Mouse (Mus musculus) ES-CJ7 (cell line): ENCODE measurements around the gene Myh11.

ENCODE experiments used
- DNase-seq: peaks from one replicate; pipeline ENCODE4 v3.0.0; 2011; ENCODE audit warnings: low read depth, low spot score

The Myh11 gene

GRCm38 (mm10) chr16:14291223-14291622 is at the start of gene Myh11:
TSS of gene Myh11 (minus strand) at chr16:14291372.
- DNase-seq = peak; percentile 85

- no peak for DNase-seq
These were observed 37.0 kb upstream of the Myh11 start for GRCm38 (mm10) chr16:14328156-14328555.

- no peak for DNase-seq
These were observed 29.3 kb upstream of the Myh11 start for GRCm38 (mm10) chr16:14320494-14320893.

DNA sequence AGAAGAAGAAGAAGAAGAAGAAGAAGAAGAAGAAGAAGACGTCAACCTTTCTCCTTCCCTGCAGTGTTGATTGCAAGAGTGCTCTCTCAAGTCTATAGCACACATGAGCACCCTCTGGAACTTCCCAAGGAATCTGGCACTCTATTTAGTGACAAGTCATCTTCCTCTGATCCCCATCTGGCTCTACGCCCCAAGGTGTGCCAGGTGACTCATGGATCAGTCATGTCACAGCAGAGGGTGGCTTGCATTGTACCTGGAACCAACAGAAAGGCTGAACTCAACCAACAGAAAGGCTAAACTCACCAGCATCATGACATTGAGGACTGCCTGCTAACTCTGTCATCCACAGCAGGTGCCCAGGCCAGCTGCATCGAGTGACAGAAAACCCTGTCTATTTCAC is 28.5 kb upstream of the Myh11 start:
- no peak for DNase-seq

DNA sequence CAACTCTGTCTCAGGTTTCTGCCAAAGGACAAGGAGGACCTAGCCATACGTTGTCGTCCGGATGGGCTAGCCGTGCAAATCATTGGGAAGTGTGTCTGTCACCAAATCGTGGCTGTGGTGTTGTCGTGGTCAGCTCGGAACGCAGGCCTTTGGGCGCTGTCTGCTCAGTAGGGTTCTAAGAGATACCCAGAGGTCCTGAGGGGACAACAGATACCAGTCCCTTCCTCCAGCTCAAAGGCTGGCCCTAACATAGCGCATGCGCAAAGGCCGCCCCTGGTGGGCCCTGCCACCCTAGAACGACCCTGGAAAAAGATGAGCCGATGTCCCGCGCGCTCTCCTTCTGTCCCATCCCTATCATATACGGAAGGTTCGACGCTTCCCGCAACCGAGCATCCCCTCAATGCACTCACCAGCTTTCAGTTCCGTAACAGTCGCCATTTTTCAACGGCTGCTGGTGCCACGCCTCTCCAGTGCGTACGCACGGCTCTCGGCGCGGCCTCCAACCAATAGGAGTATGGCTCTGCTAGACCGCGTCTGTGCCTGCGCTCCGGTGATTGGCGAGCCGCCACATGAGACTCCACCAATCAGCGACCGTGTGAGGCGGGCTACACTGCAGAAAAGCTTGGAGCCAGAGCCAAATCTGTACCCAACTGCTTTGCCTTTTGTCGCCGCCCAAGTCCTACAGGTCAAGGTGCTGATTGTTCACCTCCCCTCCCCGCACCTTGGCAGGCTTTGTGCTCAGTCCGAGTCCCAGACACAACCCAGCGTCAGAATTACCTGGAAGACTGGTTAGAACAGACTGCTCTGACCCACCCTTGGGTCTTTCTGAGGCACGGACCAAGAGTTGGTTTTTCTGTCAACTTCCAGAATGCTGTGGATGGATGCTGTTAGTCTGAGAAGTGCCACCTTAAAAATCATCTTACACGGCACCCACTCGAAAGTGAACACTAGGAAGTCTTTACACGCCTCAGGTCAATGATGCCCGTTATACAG is 26.0 kb upstream of the Myh11 start, which contains the start of gene Fopnl:
TSS of gene Fopnl (minus strand) at position 522 of the 993 bp plus-strand sequence.
- peak; percentile 97 for DNase-seq

- DNase-seq = no peak
These were observed 21.7 kb upstream of the Myh11 start for GRCm38 (mm10) chr16:14312914-14313313.

DNA sequence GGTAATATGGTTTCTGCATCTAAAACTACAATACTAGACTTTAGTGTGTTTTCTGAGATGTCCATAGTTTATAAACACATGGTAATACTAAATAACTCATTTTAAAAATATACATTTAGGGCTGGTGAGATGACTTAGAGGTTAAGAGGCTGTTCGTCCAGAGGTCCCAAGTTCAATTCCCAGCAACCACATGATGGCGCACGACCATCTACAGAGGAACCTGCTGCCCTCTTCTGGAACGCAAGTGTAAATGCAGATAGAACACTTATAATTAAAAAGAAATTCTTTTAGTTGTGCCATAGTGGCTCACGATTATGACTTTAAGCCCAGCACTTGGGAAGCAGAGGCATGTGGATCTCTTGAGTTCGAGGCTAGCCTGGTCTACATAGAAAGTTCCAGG is 20.2 kb upstream of the Myh11 start:
- peak; percentile 85 for DNase-seq

- no peak for DNase-seq
These were observed 18.7 kb upstream of the Myh11 start for GRCm38 (mm10) chr16:14309833-14310232.

DNA sequence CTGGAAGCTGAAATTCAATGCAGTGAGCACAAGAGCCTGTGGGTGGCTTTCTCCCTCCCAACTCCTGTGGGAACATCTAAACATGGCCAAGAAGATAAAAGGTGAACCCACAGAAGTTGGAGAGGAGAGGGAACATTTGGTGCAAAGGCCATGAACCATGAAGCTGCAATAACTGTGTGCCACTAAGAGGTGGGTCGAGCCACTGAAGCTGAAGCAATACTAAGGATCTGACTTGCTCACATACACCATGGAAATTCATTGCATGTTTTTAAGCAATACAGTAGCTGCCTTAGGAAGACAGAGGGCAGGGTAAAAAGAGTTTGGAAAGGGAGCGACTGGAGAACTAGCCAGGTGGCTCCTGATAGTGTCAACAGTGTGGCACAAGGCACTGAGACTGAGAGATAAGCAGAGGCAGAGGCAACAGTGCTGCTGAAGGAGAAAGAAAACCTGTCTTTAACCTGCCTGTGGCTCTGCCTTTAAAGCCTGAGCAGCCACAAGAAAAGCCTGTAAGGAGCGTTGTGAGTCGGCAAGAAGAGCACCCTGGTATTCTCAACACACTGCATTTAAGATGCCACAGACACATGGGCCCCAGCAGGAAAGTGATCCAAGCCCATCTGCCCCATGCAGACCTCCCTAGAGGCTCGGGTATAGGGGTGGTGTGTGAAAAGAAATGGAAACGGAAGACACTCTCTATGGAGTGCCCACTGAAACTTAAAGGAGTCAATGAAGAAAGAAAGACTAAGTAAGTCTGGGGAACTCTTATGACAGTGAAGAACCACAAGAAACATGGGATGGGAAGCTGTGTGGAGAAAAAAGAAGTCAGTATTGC is 17.3 kb upstream of the Myh11 start:
- no peak for DNase-seq

DNA sequence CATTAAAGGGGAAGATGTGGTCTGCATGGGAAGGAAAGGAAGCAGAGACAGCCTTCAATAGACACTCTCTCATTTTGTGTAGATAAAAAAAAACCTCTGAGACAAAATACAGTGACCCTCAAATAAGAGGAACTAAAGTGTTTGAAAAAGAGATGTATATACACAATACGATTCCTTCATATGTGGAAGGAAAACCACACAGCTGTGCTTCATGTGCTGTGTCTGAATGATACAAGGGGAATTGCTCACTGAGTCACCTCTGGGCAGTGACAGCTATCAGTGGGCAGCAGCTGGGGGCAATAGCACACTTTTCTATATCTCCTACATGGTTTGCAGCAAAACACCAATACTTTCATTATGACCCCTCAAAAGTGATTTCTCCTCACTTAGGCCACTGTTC is 16.2 kb upstream of the Myh11 start:
- no peak for DNase-seq

DNA sequence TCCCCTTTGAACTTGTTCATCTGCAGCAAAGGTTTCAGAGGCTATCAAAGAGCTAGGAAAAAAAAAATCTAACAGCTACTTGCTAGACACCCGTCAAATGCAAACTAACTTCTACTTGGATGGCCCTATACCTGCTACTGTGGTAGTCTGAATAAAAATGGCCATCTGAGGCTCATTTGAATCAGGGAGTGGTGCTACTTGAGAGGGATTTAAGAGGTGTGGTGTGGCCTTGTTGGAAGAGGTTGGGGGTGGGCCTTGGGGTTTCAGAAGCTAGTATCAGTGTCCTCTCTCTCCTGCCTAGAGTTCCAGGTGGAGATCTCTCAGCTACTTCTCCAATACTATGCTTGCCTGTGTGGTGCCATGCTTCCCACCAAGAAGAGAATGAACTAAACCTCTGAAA is 15.3 kb upstream of the Myh11 start:
- peak; percentile 65 for DNase-seq

GRCm38 (mm10) chr16:14304791-14305190 is 13.6 kb upstream of the Myh11 start:
- no peak for DNase-seq

DNA sequence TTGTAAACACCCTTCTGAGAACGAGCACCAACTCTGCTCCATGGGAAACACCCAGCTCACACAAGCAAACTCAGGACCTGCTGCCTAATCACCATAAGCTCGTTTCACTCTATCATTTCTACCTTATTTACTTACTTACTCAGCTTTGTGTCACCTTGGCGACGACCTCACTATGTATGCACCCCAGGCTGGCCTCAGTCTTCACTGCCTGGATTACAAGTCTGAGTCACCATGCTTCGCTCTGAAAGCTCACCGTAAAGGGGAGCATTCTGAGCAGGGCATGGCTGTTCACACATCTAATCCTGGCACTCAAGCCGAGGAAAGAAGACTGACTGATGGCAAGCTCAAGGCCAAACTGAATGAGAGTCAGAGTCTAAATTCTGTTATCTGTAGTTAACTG is 12.5 kb upstream of the Myh11 start:
- no peak for DNase-seq

DNA sequence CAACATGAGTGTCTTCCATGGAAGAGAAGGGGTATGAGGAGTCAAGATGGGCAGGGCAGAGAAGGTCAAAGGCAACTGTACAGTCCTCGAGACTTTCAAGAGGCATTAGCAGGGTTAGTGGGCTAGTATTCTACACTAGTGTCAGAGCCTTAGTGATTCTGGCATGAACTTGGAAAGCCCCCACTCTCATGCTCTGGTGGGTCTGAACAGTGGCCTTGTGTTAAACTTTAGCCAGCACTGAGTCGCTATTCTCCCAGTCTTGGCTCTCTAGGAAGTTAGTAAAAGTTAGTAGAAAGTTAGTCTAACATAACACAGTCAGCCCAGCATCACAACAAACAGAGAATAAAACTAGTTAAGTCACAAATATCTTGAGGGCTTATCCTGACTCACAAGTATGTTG is 12.0 kb upstream of the Myh11 start:
- DNase-seq = no peak

- DNase-seq = no peak
These were observed 7.3 kb upstream of the Myh11 start for GRCm38 (mm10) chr16:14298461-14298860.

DNA sequence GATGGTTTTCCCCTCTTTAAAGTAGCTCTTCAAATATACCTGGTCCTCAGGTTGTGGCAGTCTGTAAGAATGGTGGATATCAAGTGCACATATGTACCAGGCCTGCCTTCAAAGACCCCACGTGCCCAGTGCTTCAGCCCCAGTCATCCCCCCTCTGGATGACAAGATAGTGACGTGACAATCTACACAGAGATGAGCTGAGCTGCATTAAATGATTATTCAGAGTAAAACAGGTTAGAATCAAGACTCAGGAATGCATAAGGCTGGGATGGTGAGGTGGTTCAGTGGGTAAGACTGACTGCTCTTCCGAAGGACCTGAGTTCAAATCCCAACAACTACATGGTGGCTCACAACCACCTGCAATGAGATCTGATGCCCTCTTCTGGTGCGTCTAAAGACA is 6.6 kb upstream of the Myh11 start:
- no peak for DNase-seq

GRCm38 (mm10) chr16:14297137-14297536 is 6.0 kb upstream of the Myh11 start:
- no peak for DNase-seq

- DNase-seq = no peak
These were observed 5.5 kb upstream of the Myh11 start for GRCm38 (mm10) chr16:14296544-14297124.

DNA sequence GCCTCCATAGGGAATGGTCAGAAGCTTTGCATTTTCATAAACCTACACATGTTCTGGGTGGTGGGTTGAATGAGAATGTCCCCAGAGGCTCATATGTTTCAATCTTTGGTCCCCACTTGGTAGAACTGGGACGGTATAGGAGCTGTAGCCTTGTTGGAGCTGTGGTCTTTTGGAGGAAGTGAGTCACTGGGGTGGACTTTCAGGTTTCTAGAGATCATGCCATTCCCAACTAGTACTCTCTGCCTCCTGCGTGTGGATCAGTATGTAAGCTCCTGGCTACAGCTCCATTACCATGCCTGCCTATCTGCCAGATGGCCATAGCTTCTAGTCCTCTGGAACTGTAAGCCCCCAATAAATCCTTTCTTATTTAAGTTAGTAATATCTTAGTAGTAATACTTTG is 4.1 kb upstream of the Myh11 start:
- DNase-seq = no peak

DNA sequence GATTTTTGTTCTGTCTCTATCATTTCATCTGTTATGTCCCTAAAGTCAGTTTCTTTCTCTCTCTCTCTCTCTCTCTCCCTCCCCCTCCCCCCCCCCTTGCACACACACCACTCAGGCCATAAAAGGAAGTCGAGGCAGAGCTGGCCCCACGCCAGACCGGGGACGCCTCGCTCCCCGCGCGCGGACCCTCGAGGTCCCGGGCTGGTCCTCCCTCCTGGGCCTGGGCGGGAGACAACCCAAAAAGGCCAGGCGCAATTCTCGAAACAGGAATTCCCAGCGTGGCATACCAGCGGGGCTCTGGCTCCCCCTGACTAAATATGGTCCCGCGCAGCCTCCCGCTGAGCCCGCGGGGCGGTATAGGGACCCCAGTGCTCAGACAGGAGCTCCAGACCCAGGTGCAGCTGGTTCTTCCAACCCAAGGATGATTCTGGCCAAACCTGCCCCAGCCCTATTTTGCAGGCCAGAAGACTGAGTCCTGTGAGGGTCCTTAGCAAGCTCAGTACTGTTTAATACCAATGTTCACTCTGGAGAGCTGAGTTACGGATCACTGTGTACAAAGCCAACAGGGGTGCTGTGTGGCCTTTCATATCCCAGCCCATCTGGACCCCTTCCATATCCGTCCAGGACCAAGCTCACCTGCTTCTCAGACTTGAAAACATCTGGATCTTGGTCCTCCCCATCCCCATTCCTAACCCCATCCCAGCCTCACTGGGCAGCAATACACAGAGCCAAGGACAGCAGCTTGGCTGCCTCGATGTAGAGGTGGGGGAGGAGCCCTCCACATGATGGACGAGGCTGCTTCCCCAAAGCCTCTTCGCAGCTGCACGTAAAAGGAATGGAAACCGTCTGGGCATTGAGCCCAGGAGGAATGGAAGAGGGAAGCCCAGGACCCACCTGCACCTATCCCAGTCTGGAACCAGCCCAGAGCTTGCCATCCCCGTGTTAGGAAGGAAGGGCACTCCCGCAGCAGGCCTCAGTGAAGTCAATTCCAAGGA is 1.3 kb upstream of the Myh11 start:
- DNase-seq = no peak
